Mouse (Mus musculus): Measurements from ENCODE around the gene Gm10518.
A peak's percentile ranks its signal among the peaks of the same experiment; 100 is the strongest.
"Not testable (repeated sequence)": the region's sequence is repeated elsewhere in the genome, so short reads cannot be mapped to it uniquely, and the experiment has no call there.

The Gm10518 gene

DNA sequence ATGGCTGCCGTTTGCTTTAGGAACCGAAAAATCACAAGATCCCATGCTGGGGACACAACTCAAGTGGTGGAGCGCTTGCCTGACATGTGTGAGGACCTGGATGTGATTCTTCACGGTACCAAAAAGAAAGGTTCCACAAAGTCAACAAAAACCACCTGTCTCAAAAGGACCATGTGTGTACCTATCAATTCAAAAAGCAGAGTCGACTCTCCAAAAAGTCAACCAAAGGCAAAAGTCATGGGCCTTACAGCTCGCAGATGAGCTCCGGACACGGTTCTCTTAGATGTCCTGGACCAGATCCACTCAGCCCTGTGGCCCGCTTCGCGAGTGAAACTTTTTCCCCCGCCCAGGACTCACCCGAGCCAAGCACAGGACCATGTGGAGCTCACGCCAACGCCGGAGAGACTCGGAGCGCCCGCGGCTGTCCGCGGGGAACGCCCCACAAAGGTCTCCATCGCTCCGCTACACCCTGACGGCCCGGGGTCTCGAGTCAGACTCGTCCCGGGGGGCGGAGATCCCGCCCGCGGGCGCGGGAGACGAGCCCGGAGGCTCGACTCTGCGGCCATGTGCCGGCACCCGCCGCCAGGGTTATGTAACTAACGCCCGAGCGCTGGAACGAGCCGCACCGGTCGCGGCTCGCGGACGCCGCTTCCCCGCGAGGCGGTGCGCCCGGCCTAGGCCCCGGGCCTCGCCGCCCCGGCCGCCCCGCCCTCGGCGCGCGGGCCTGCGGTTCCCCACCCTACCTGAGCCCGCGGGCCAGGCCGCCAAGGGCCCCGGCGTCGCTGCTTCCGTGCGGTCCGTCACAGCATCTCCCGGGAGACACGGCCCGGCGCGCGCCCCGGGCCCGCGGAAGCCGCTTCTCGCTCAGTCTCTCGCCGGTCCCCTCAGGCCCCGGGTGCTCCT is at the start of gene Gm10518:
Gene Gm10518, plus strand, starts transcription at position 767 of the 903 bp plus-strand sequence.
- DNase-seq (ENCODE audit: low spot score): peak; percentile 59

DNA sequence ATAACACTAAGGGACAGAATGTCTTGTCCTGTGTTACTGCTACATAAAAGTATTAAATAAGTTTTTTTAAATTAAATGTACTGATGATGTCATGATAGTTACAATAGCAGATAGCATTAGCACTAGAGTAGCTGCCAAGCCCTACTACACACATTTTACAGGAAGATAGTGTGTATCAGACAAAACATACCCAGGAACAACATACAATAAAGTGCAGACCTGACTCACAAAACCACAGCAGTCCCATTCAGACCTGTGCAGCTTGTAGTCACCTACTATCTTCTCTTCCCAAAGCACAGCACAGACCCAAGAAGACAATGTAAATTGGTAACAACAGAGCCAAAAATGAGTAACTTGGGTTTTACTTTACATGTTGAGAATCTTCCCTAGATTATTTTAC is 46.7 kb upstream of the Gm10518 start:
- DNase-seq (ENCODE audit: low spot score): no peak

DNA sequence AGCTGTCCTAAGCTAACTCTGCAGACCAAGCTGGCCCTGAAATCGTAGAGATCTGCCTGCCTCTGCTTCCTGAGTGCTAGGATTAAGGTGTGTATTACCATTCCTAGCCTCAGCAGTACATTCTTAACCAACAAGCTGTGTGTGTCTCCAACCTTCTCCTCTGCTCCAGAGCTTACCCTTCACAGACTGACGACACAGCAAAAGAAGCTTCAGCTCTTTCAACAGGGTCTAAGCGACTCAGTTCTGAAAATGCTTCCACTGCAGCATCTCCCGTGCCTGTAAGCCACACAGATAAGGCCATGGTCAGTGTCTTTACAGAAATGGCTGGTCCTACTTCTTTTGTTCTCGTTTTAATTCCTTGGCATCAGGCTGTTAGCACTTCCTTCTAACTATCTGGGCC is 43.1 kb upstream of the Gm10518 start:
- no peak for DNase-seq (ENCODE audit: low spot score)

- DNase-seq (ENCODE audit: low spot score): no peak
Measured at GRCm38 (mm10) chr1:179760553-179760952, 42.6 kb upstream of the Gm10518 start.

- DNase-seq (ENCODE audit: low spot score): no peak
Measured at GRCm38 (mm10) chr1:179776831-179777230, 26.3 kb upstream of the Gm10518 start.

- DNase-seq (ENCODE audit: low spot score): no peak
Measured at GRCm38 (mm10) chr1:179784098-179784497, 19.1 kb upstream of the Gm10518 start.

DNA sequence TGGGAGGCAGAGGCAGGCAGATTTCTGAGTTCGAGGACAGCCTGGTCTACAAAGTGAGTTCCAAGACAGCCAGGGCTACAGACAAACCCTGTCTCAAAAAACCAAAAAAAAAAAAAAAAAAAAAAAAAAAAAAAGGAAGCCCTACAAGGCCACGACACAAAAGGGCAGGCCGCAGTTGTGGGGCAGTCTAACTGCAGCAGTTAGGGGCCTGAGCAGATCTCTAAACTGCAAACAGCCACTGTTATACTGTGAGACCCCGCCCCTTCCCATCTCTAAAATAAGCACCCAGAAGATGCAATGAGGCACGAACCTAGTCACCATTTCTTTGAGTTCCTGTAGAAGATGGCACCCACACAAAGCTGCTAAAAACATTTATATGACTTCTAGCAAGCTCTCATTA is 17.7 kb upstream of the Gm10518 start:
- no peak for DNase-seq (ENCODE audit: low spot score)

DNA sequence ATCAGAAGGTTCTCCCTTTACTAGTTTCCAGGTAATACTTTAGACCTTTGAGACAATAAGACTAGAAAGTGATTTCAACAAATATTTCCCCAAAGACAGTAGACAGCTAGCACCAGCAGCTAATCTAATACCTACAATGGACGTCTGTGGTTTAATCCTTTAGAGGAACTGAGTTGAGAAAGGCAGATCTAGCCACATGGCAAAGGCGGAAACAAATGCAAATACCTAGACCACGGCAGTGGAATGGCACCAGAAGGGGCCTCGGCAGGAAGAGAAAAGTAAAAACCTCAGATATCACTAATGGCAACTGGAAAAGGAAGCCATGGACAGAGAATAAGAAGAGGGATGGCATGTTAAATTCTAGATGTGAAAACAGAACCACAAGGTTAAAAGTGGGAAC is 15.9 kb upstream of the Gm10518 start:
- no peak for DNase-seq (ENCODE audit: low spot score)

GRCm38 (mm10) chr1:179798794-179799193 is 4.4 kb upstream of the Gm10518 start:
- no peak for DNase-seq (ENCODE audit: low spot score)

DNA sequence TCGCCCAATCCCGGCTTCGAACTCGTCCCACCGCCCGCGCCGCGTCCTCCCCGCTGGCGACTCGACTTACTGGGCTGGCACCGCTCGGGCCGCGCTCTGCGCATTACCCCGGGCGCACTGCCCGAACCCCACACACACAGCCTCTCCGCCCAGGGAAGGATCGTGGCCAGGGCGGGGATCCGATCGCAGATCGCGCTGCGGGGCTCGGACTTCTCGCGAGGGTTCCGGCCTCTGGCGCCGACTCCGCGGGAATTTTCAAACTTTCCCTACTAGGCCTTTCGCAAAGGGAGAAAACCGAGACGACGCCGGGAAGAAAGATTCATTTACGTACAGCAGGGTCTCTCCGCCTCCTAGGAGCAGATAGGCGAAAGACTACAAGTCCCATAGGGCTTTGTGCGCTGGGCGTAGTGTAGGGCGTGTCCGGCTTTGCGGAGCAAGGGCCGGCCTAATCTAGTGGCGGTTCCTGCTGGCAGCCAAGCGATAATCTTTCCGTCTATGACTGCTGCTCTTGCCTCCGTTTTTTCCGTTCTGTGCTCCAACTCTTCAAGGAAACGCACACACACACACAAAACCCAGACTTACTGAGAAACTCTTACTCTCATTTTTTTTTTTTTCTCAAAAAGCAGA is 450 bp downstream of the Gm10518 start, which contains the start of gene Ahctf1:
Gene Ahctf1, minus strand, starts transcription at position 168 of the 627 bp plus-strand sequence.
- peak; percentile 99 for DNase-seq (ENCODE audit: low spot score)

DNA sequence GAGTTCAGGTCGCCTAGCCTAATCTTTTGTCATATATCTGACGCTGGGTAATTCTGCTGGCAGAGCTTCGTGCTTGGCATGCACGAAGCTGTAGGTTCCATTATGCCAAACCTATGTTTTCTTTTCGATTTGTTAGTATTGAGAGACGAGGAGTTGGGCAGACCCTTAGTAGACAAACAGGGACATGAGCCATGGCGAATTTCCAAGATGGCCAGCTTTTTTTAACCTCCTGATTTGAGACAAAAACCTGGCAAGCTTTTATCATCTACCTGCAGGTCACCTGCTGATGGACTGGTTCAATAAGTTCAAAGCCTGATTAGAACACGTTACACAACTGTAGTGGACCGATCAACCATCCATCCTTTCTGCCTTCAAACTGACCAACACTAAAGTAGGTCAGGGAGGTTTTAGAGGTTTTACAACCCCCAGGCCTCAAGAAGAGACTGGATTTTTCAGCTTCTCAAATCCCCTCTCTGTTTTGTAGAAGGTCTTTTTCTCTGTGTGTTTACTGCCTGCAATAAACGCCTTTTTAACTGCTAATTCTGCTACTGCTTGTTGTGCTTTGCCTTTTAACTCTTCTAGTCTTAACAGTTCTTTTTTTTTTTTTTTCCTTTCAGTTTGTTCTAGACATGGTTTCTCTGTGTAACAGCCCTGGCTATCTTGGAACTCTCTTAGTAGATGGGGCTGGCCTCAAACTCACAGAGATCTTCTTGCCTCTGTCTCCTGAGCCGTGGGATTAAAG is 1.1 kb downstream of the Gm10518 start:
- no peak for DNase-seq (ENCODE audit: low spot score)

- no peak for DNase-seq (ENCODE audit: low spot score)
Measured at GRCm38 (mm10) chr1:179805751-179806150, 2.6 kb downstream of the Gm10518 start.

- no peak for DNase-seq (ENCODE audit: low spot score)
Measured at GRCm38 (mm10) chr1:179807468-179807867, 4.3 kb downstream of the Gm10518 start.

DNA sequence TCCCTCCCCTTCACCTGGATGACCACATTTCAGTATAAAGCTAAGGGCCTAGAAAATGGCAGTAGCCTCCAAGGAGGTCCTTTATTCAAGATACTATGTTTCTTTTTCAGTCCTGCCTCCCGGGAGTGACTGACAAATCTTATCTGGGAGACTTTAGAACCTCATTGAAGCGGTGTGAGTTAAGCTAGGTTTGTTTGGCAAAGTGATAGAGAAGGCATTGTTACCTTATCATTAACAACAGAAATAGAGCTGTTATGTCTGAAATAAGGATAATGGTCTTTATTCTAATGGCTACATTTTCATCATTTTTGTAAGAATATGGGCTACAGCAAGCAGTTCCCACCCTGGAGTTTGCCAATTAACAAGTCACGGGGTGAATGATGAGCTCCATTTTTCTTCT is 5.1 kb downstream of the Gm10518 start:
- DNase-seq (ENCODE audit: low spot score): no peak

- no peak for DNase-seq (ENCODE audit: low spot score)
Measured at GRCm38 (mm10) chr1:179813385-179813784, 10.2 kb downstream of the Gm10518 start.

DNA sequence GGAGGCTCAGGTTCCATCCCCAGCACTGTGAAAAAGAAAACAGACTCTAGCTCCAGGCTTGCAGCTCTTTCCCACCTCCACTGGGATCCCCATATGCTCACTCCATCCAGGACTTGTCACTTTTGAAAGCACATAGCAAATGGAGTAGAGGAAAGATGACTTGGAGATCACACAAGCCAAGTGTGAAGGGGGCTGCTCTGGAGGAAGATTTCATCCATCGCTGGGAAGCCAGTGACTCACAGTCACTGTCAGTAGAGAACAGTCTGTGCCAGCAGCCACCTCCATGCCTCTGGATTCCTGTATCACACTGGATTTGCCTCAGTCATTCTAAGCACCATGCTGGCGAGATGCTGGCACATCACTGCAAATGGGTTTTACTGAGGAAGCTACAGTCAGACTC is 11.4 kb downstream of the Gm10518 start:
- no peak for DNase-seq (ENCODE audit: low spot score)

DNA sequence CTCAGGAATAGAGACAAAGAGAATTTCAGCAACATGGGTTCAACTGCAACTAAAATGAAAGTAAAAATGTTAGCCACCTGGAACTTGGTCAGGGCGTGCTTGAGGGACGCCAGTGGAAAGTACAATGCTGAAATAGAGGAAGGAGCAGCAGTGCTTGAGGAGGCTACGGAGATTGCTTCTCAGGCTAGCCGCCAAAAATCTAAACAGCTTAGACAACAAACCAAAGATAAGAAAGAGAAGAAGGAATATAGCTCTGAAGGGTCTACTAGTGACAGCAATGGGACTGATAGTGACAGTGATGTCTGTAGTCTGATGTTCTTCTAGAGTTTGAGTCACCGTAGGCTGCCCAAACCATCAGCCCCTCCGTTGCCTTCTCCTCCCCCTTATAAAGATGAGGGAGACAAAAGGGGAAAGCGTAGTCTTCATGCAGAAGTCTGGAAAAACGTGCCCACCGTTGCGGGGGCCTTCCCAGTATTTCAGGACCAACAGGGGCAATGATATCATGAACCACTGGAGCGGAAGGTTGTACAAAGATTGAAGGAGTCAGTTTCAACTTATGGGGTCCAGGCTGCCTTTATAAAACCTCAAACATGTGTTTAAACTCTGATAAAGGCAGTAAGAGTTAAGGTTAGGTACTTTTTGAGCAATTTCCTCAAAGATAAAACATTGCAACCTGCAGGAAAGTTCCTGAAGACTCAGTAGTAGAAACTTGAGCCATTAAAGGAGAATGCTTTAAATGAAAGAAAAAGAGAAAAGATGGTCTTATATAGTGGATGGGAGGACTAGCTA is 15.5 kb downstream of the Gm10518 start:
- DNase-seq (ENCODE audit: low spot score): not testable (repeated sequence)

- no peak for DNase-seq (ENCODE audit: low spot score)
Measured at GRCm38 (mm10) chr1:179824549-179824948, 21.4 kb downstream of the Gm10518 start.

GRCm38 (mm10) chr1:179828051-179828450 is 24.9 kb downstream of the Gm10518 start:
- DNase-seq (ENCODE audit: low spot score): no peak

DNA sequence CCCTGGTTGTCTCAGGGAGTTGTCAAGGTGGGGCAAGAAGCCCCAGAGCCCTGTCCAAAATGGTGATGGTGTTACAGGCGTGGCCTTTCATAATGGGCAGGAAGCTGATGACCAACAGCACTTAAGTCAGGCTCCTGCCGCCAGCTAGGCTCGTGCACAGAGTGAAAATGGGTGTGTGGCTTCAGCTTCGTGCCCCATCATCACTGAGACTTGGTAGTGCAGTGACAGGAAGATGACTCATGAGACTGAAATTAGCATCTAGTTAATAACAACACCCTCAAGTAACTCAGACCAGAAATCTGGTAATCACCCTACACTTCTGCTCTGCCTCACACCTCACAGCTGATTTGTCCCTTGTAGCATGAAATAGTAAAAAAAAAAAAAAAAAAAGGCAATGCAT is 25.7 kb downstream of the Gm10518 start:
- DNase-seq (ENCODE audit: low spot score): no peak

GRCm38 (mm10) chr1:179832710-179833240 is 29.6 kb downstream of the Gm10518 start:
- DNase-seq (ENCODE audit: low spot score): no peak

DNA sequence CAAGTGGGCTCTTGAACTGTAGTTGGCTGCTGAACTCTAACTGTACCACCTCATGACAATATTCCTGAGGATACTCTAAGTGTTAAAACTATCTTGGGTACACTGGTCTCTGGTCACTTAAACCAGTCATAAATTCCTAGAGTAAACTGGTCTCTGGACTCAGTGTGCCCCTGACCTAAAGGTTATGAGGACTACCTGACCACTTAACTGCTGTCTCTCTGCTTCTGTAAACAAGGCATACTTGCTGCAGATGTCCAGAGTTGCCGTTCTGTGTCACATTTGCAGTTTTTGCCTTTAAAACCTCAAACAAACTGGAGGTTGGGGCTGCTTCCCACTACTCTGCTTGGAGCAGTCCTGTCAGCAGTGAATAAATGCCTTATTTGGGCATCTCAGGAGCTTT is 30.4 kb downstream of the Gm10518 start:
- no peak for DNase-seq (ENCODE audit: low spot score)

Measured in retina, embryonic 14.5 days (tissue).